In genomic region chr3:68935498-68935897, GRCm38 (mm10) we compare ENCODE assay signal across 10 mouse cellular contexts.
DNase-seq lines count a peak whose midpoint lies in the region; ATAC-seq and TF ChIP-seq lines count a peak whose summit lies in the region.
"Had no signal": no experiment of that assay in that cellular context is flagged by ENCODE, and none has a peak within 500 bp of the region (broad histone marks: within the 10 kb centered on the region; RNA-seq: fewer than 3 reads in every experiment).

No protein-coding gene starts in this region.

- TF ChIP-seq EP300 in lung, postnatal 0 days (IDR thresholded peaks at IDR 0.05): no peak

- 96% methylated on average over 1 of the region's 1 CpGs for WGBS in lung, postnatal 0 days
- 97% methylated on average over 1 of the region's 1 CpGs for WGBS in hindbrain, embryonic 13.5 days

- no peak overlapping the region for H3K27ac ChIP-seq in lung, postnatal 0 days (ENCODE audit: low read length)
- no peak overlapping the region for H3K27ac ChIP-seq in hindbrain, embryonic 13.5 days
- H3K27ac ChIP-seq: forebrain, embryonic 10.5 days had no signal

- ATAC-seq in cerebellum, adult (ENCODE audit: insufficient number of reproducible peaks, low FRiP score, low TSS enrichment): no peak
- ATAC-seq in lung, postnatal 0 days: no peak
- ATAC-seq in hindbrain, embryonic 13.5 days (ENCODE audit: low FRiP score): no peak

- H3K4me2 ChIP-seq in lung, postnatal 0 days (replicated peaks; ENCODE audit: low read depth, low read length): no peak overlapping the region
- no peak overlapping the region for H3K4me2 ChIP-seq in hindbrain, embryonic 13.5 days

- no peak overlapping the region for H3K4me3 ChIP-seq in lung, postnatal 0 days (ENCODE audit: low read depth, low read length)
- no peak overlapping the region for H3K4me3 ChIP-seq in hindbrain, embryonic 13.5 days
- H3K4me3 ChIP-seq: forebrain, embryonic 10.5 days; myocyte had no signal

- TF ChIP-seq CTCF in lung, postnatal 0 days (IDR thresholded peaks at IDR 0.05): peak; percentile 62

- peak; percentile 12 to 59 for DNase-seq in cerebellum, postnatal 14 days
- DNase-seq in lung, postnatal 0 days (ENCODE audit: low spot score): no peak
- DNase-seq in lung, adult 18-20 months: no peak
- peak; percentile 26 for DNase-seq in embryo, embryonic 10.5 days (ENCODE audit: low spot score)
- DNase-seq in thymus, postnatal 0 days (ENCODE audit: low spot score): peak; percentile 49
- no peak for DNase-seq in frontal cortex, postnatal 14 days (ENCODE audit: low spot score in 2 of 2)

- H3K36me3 ChIP-seq in lung, postnatal 0 days (ENCODE audit: insufficient read depth, low read length): no peaks in the 10 kb centered on the region; the same call in 1 of the 2 replicates
- H3K36me3 ChIP-seq in hindbrain, embryonic 13.5 days: peaks cover 11% of the 10 kb centered on the region

- no peaks in the 10 kb centered on the region for H3K4me1 ChIP-seq in lung, postnatal 0 days (ENCODE audit: insufficient read depth, low read depth, low read length)
- no peaks in the 10 kb centered on the region for H3K4me1 ChIP-seq in hindbrain, embryonic 13.5 days (replicated peaks)
- H3K4me1 ChIP-seq: forebrain, embryonic 10.5 days had no signal

- H3K27me3 ChIP-seq in lung, postnatal 0 days (replicated peaks; ENCODE audit: insufficient read depth, low read length): no peaks in the 10 kb centered on the region
- no peaks in the 10 kb centered on the region for H3K27me3 ChIP-seq in hindbrain, embryonic 13.5 days

- no peak overlapping the region for H3K9ac ChIP-seq in lung, postnatal 0 days (replicated peaks; ENCODE audit: low read depth)
- H3K9ac ChIP-seq in hindbrain, embryonic 13.5 days: no peak overlapping the region

- H3K9me3 ChIP-seq in lung, postnatal 0 days (ENCODE audit: low read length): no peaks in the 10 kb centered on the region
- H3K9me3 ChIP-seq in hindbrain, embryonic 13.5 days: no peaks in the 10 kb centered on the region

Comparison
In these comparisons a context has a peak if more than half of its experiments do, and no peak if none do; other contexts are left out.
1. DNase-seq: peak in cerebellum, postnatal 14 days (2 of 2), embryo, embryonic 10.5 days (single experiment) and thymus, postnatal 0 days (single experiment); none in lung, postnatal 0 days (single experiment), lung, adult 18-20 months (0 of 2) and frontal cortex, postnatal 14 days (0 of 2).